In genomic region chrX:7648671-7649304, GRCm38 (mm10) we compare ENCODE assay signal across 8 mouse cellular contexts. TPM values are rescaled to one million over a fixed set of nuclear protein-coding genes. Genes with fewer than 3 reads are reported as not detected.
DNase-seq lines count a peak whose midpoint lies in the region; ATAC-seq and TF ChIP-seq lines count a peak whose summit lies in the region.

No protein-coding gene starts in this region.

- H3K4me1 ChIP-seq in ES-E14 (ENCODE audit: control insufficient read depth in 2 of 2, insufficient read depth in 2 of 2, low read length in 2 of 2, poor library complexity in 1 of 2) = 0 out of 4 replicates have a peak, but pooled peaks cover 0 to 2% of the 10 kb centered on the region in 2 experiments
- no peaks in the 10 kb centered on the region for H3K4me1 ChIP-seq in forebrain, embryonic 13.5 days
- H3K4me1 ChIP-seq in lung, embryonic 16.5 days (replicated peaks; ENCODE audit: control insufficient read depth, insufficient read depth, low read length) = no peaks in the 10 kb centered on the region

- peak overlapping the region; percentile 90 for H3K9ac ChIP-seq in ES-E14 (ENCODE audit: insufficient read depth, low read depth, low read length, poor library complexity, severe bottlenecking)
- peak overlapping the region; percentile 66 for H3K9ac ChIP-seq in forebrain, embryonic 13.5 days
- H3K9ac ChIP-seq in lung, embryonic 16.5 days (ENCODE audit: low read length) = peak overlapping the region; percentile 82

- intact Hi-C loops in heart, postnatal 14 days (cut with DNase I) = loop anchor here (2.0 kb wide), 1 partner anchor 46 kb away; no protein-coding TSS in a partner anchor

- ATAC-seq in forebrain, embryonic 13.5 days = peak; percentile 98
- ATAC-seq in lung, embryonic 16.5 days (ENCODE audit: low read depth) = peak; percentile 99

- WGBS in forebrain, embryonic 13.5 days = 11% methylated on average over 25 of the region's 25 CpGs
- WGBS in large intestine, adult 2 months = 18% methylated on average over 25 of the region's 25 CpGs
- WGBS in lung, embryonic 16.5 days = 12% methylated on average over 25 of the region's 25 CpGs

- H3K36me3 ChIP-seq in ES-E14 (ENCODE audit: control insufficient read depth, insufficient read depth, low read length, poor library complexity, severe bottlenecking) = no peaks in the 10 kb centered on the region
- peaks cover 8% of the 10 kb centered on the region; the same call in 1 of the 2 replicates for H3K36me3 ChIP-seq in forebrain, embryonic 13.5 days (ENCODE audit: poor library complexity, severe bottlenecking)
- H3K36me3 ChIP-seq in lung, embryonic 16.5 days (ENCODE audit: control insufficient read depth, insufficient read depth, low read length) = no peaks in the 10 kb centered on the region

- no peaks in the 10 kb centered on the region for H3K9me3 ChIP-seq in ES-E14 (ENCODE audit: control insufficient read depth, insufficient read depth, low read depth, low read length)
- H3K9me3 ChIP-seq in forebrain, embryonic 13.5 days (replicated peaks) = no peaks in the 10 kb centered on the region
- no peaks in the 10 kb centered on the region for H3K9me3 ChIP-seq in lung, embryonic 16.5 days (ENCODE audit: control insufficient read depth, low read length)

- H3K4me2 ChIP-seq in forebrain, embryonic 13.5 days = peak overlapping the region; percentile 58
- peak overlapping the region; percentile 62 for H3K4me2 ChIP-seq in lung, embryonic 16.5 days (ENCODE audit: low read depth, low read length)

- in situ Hi-C loops in ES-E14 (cut with MboI; ENCODE audit: low sequenced_read_pairs in 2 of 2, unreplicated experiment in 2 of 2) = no loop called here

- peak overlapping the region; percentile 75 to 87 for H3K4me3 ChIP-seq in ES-E14 (ENCODE audit: insufficient read depth in 1 of 2, low read depth in 1 of 2, low read length in 2 of 2, poor library complexity in 1 of 2, severe bottlenecking in 1 of 2)
- H3K4me3 ChIP-seq in forebrain, embryonic 13.5 days = peak overlapping the region; percentile 38
- H3K4me3 ChIP-seq in lung, embryonic 16.5 days (ENCODE audit: low read length) = peak overlapping the region; percentile 57

- peak; percentile 64 for DNase-seq in ES-E14 (ENCODE audit: low read depth, low spot score)
- DNase-seq in c-Kit-positive CD71-positive TER-119-positive erythroid progenitor cells, embryonic 14.5 days (ENCODE audit: low spot score) = peak; percentile 82
- peak; percentile 76 to 78 for DNase-seq in heart, postnatal 14 days
- DNase-seq in large intestine, adult 2 months (ENCODE audit: low read depth, low spot score) = peak; percentile 74
- peak; percentile 83 for DNase-seq in ovary, adult 18-20 months (ENCODE audit: low spot score)
- peak; percentile 90 for DNase-seq in thymus, postnatal 0 days (ENCODE audit: low spot score)

- no peaks in the 10 kb centered on the region for H3K27me3 ChIP-seq in forebrain, embryonic 13.5 days
- no peaks in the 10 kb centered on the region for H3K27me3 ChIP-seq in lung, embryonic 16.5 days (ENCODE audit: control insufficient read depth, insufficient read depth, low read depth, low read length)

- peak overlapping the region; percentile 91 for H3K27ac ChIP-seq in ES-E14 (ENCODE audit: insufficient read depth, low read depth, low read length, poor library complexity, severe bottlenecking)
- peak overlapping the region; percentile 75 for H3K27ac ChIP-seq in forebrain, embryonic 13.5 days
- peak overlapping the region; percentile 85 for H3K27ac ChIP-seq in lung, embryonic 16.5 days (ENCODE audit: low read length)

TF ChIP-seq in ES-E14, 5 proteins besides CTCF, POLR2A, EP300 and RAD21:
- no peak for TF ChIP-seq MAFK (IDR thresholded peaks at IDR 0.05; ENCODE audit: insufficient read depth, low read depth, low read length)
- no peak for TF ChIP-seq ZC3H11A (IDR thresholded peaks at IDR 0.05; ENCODE audit: borderline replicate concordance, low read depth, low read length)
- TF ChIP-seq HCFC1 (IDR thresholded peaks at IDR 0.05; ENCODE audit: borderline replicate concordance, insufficient read depth, low read length) = no peak
- peak; percentile 91 for TF ChIP-seq CHD2 (IDR thresholded peaks at IDR 0.05; ENCODE audit: low read depth, low read length)
- peak; percentile 100 for TF ChIP-seq ZNF384 (IDR thresholded peaks at IDR 0.05; ENCODE audit: low read depth, low read length)

RNA-seq across cellular contexts. Expression of gene Prickle3, which starts 8.3 kb away (rescaled TPM):
- 1.5 and 2.2 TPM in 2 replicates for total RNA-seq in ES-E14 (2012; rRNA removed)
- polyA plus RNA-seq in forebrain, embryonic 13.5 days (2015; fragmentation: Nextera tagmentation; extraction: Ambion mirVana) = 1.3 and 2.3 TPM in 2 replicates
- 10 to 100 TPM; 19.4 to 21.4 TPM for total RNA-seq in heart, postnatal 14 days (2021)
- 7.1 and 10.6 TPM in 2 replicates for polyA plus RNA-seq in large intestine, adult 2 months (2012; rRNA removed)
- polyA plus RNA-seq in lung, embryonic 16.5 days (2015; fragmentation: Nextera tagmentation; extraction: Ambion mirVana) = 11.5 and 11.8 TPM in 2 replicates
- polyA plus RNA-seq in thymus, postnatal 0 days (2015; fragmentation: Nextera tagmentation; extraction: Ambion mirVana) = 5.3 and 6.2 TPM in 2 replicates

RNA-seq across cellular contexts. Expression of gene Syp, which starts 10.5 kb away (rescaled TPM):
- total RNA-seq in ES-E14 (2012; rRNA removed) = 1.6 and 4.9 TPM in 2 replicates
- 62.0 and 66.7 TPM in 2 replicates for polyA plus RNA-seq in forebrain, embryonic 13.5 days (2015; fragmentation: Nextera tagmentation; extraction: Ambion mirVana)
- total RNA-seq in heart, postnatal 14 days (2021) = 1 to 10 TPM; 1.4 to 1.8 TPM
- polyA plus RNA-seq in large intestine, adult 2 months (2012; rRNA removed) = 4.3 and 5.5 TPM in 2 replicates
- polyA plus RNA-seq in lung, embryonic 16.5 days (2015; fragmentation: Nextera tagmentation; extraction: Ambion mirVana) = 2.6 and 3.2 TPM in 2 replicates
- 0.40 and 0.55 TPM in 2 replicates for polyA plus RNA-seq in thymus, postnatal 0 days (2015; fragmentation: Nextera tagmentation; extraction: Ambion mirVana)

RNA-seq across cellular contexts. Expression of gene Plp2, which starts 22.4 kb away (rescaled TPM):
- total RNA-seq in ES-E14 (2012; rRNA removed) = 278 and 336 TPM in 2 replicates
- 45.7 and 50.5 TPM in 2 replicates for polyA plus RNA-seq in forebrain, embryonic 13.5 days (2015; fragmentation: Nextera tagmentation; extraction: Ambion mirVana)
- 10 to 100 TPM; 43.8 to 58.0 TPM for total RNA-seq in heart, postnatal 14 days (2021)
- polyA plus RNA-seq in large intestine, adult 2 months (2012; rRNA removed) = 278 and 316 TPM in 2 replicates
- polyA plus RNA-seq in lung, embryonic 16.5 days (2015; fragmentation: Nextera tagmentation; extraction: Ambion mirVana) = 218 and 221 TPM in 2 replicates
- 81.2 and 84.1 TPM in 2 replicates for polyA plus RNA-seq in thymus, postnatal 0 days (2015; fragmentation: Nextera tagmentation; extraction: Ambion mirVana)

RNA-seq across cellular contexts. Expression of gene Magix, which starts 32.3 kb away (rescaled TPM):
- 0.11 and 0.36 TPM in 2 replicates for total RNA-seq in ES-E14 (2012; rRNA removed)
- polyA plus RNA-seq in forebrain, embryonic 13.5 days (2015; fragmentation: Nextera tagmentation; extraction: Ambion mirVana) = 0.06 and 0.09 TPM in 2 replicates
- 10 to 100 TPM; 18.4 to 21.2 TPM for total RNA-seq in heart, postnatal 14 days (2021)
- polyA plus RNA-seq in large intestine, adult 2 months (2012; rRNA removed) = 1.0 and 1.1 TPM in 2 replicates
- 0.38 and 0.45 TPM in 2 replicates for polyA plus RNA-seq in lung, embryonic 16.5 days (2015; fragmentation: Nextera tagmentation; extraction: Ambion mirVana)
- polyA plus RNA-seq in thymus, postnatal 0 days (2015; fragmentation: Nextera tagmentation; extraction: Ambion mirVana) = 0.49 and 0.55 TPM in 2 replicates

RNA-seq across cellular contexts. Expression of gene Cacna1f, which starts 41.9 kb away (rescaled TPM):
- total RNA-seq in ES-E14 (2012; rRNA removed) = 0.16 TPM in 1 of 2 replicates, not detected in the other
- 0.03 TPM in 2 replicates for polyA plus RNA-seq in forebrain, embryonic 13.5 days (2015; fragmentation: Nextera tagmentation; extraction: Ambion mirVana)
- total RNA-seq in heart, postnatal 14 days (2021) = not detected
- polyA plus RNA-seq in large intestine, adult 2 months (2012; rRNA removed) = 0.01 TPM in 2 replicates
- 0.08 TPM in 1 of 2 replicates, not detected in the other for polyA plus RNA-seq in lung, embryonic 16.5 days (2015; fragmentation: Nextera tagmentation; extraction: Ambion mirVana)
- 0.04 and 0.07 TPM in 2 replicates for polyA plus RNA-seq in thymus, postnatal 0 days (2015; fragmentation: Nextera tagmentation; extraction: Ambion mirVana)

Comparison
In these comparisons a context has a peak if more than half of its experiments do, and no peak if none do; other contexts are left out.
1. Peak in every context shown above with its lines: DNase-seq, ATAC-seq, H3K4me3 ChIP-seq and H3K27ac ChIP-seq.